Mouse (Mus musculus): ENCODE measurements around the gene Mxra7.
"Not testable (repeated sequence)": the region's sequence is repeated elsewhere in the genome, so short reads cannot be mapped to it uniquely, and the experiment has no call there.

The Mxra7 gene

DNA sequence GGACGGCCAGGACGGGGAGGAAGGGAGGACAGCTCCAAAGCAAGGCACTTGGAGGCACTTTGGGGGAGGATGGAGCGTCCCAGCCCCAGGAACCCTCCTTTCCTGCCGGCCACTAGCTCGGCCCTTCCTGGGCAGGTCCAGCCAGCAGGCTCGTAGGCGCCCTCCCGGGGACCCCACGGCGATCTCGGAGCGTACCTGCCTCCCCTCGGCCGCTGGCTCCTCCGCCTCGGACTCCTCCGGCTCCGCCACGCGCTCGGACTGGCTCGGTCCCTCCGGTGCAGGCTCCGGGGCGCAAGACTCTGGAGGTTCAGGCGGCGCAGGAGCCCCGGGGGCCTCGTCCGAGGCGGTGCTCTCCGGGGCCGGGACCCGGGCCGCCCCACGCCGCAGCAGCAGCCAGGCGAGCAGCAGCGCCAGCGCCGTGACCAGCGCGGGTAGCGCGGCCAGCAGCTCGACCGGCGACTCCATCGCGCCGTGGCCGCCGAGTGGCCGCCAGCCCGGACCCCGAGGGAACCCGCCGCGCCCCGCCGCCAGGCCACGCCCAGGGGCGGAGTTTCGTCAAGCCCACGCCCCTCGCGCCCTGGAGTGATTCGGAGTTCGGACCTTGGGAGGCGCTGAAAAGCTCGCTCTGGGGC is at the start of gene Mxra7:
Gene Mxra7, minus strand, starts transcription at position 513 of the 632 bp plus-strand sequence.
- DNase-seq, result peak; percentile 81 to 85

DNA sequence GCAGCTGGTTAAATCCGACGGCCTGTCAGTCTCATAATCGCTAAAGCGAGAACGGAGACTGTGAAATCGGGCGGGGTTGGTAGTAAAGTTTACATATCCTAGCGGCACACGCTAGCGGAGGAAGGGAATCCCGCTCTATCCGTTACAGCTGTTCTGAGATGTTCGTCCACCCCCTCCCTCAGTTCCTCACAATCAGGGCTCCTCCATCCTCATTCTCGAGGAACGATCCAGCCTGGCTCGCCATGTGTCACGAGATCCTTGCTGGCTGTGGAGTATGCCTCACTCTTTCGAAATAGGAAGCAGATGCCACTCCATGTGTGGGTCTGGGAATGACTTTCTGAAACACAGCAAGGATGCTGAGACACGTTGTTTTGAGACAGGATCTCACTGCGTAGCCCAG is 46.1 kb upstream of the Mxra7 start:
- DNase-seq, result no peak

DNA sequence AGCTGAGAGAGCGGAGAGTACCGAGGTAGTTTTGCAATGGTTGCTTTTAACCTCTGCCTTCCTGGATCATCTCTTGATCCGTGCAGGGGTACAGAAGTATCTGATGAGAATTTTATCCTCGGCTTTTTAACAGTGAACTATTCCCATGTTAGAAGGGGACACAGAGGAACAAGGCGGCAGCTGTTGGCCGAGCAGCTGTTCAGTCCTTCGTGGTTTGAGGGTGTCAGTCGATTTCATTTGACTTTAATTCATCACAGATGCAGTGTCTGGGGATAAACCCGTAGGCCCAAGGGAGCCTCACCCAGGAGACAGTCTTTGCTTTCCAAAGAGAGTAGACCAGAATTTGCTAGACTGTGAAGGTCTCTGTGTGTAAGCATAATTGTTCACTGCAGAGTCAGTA is 43.7 kb upstream of the Mxra7 start:
- DNase-seq, result no peak

DNA sequence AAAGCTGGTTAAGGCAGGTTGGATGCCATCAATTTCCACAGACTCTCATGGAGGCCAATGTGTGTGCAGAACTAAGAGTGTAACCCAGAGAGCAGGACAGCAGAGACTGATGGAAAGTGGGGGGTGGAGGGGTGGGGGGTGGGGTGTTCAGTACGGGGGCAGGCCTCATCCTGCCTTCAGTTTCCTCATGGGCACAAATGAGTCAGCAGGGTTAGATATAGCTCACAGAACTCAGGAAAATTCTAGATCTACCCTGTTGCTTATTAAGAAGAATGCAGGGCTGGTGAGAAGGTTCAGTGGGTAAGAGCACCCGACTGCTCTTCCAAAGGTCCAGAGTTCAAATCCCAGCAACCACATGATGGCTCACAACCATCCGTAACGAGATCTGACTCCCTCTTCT is 41.8 kb upstream of the Mxra7 start:
- DNase-seq, result no peak

DNA sequence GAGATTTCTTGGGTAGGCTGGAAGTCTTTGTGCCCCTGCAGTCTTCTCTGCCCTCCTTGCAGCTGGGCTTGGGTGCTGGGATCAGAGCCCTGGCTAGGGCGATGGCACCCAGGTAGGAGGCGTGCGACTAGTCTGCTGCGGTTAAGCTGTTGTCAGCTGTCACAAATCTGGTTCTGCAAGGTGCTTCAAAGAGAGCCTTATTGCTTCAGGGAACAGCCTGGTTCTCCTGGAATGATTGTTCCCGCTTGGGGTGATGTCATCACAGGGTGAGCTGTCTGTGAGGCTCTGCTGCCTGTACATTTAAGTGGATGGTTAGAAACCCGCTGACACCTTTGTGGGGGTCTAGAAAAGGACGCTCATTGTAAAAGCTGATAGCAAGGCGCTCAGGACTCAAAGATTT is 41.4 kb upstream of the Mxra7 start:
- DNase-seq, result peak; percentile 25 to 60

DNA sequence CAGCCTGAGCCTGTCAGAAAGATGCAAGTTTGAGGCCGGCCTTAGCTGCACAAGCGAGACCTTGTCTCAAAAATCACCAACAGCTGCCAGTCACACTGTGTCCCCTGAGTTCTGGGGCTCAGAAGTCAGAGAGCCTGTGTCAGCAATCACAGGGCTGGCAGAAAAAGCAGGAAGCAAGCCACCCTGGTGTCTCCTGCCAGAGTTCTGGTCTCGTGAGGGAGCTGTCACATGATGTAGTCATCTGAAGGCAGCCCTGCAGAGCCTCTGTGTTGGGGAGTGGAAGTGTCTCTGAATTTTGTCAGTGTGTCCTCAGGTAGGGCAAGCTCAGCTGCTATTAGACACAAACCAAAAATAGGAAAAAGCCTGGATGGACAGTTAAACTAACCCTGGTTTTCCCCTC is 40.3 kb upstream of the Mxra7 start:
- peak; percentile 21 to 32 for DNase-seq

DNA sequence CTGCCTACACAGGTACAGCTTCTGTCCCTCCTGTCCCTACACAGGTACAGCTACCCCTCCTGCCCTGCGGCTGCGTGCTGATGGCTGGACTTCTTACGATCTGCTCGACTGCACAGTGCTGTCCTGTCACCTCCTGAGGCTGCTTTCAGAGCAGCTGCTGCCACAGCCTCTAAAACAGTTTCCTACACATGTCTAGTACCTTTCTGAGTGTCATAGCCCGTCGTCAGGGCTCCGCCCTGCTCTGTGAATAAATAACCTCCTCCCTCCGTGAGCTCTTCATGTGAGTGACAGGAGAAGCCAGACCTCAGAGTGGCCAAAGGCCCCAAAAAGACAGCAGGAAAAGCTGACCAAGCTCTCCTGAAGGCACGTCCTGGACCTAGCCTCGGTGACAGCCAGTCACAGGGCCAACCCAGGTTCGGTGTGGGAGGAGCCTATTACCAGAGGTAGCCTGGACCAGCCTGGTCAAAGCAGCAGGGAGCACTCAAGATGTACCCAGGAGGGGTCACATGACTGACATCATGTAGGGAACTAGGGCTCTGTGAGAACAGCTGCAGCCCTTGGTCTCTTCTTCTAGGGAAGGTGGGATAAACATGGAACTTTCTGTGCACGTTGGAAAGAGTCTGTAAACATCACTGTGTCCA is 38.2 kb upstream of the Mxra7 start:
- DNase-seq, result no peak

DNA sequence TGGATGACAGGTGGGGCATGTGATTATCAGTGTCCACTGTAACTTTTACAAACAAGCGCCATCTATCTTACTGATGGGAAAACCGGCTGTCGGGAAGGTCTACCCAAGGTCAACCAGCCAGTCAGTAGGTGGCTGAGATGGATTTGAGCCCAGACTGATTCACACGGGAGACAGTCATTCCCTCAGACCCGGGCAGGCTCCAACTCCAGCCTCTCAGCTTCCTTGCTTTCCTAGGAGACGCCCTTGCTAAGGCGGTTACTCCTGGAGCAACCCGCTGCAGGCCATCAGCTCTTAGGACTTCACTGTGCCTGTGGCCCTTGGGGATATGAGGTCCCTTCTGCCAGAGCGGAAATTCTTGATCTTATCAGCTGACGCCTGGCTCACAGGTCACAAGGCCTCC is 36.6 kb upstream of the Mxra7 start:
- no peak for DNase-seq

DNA sequence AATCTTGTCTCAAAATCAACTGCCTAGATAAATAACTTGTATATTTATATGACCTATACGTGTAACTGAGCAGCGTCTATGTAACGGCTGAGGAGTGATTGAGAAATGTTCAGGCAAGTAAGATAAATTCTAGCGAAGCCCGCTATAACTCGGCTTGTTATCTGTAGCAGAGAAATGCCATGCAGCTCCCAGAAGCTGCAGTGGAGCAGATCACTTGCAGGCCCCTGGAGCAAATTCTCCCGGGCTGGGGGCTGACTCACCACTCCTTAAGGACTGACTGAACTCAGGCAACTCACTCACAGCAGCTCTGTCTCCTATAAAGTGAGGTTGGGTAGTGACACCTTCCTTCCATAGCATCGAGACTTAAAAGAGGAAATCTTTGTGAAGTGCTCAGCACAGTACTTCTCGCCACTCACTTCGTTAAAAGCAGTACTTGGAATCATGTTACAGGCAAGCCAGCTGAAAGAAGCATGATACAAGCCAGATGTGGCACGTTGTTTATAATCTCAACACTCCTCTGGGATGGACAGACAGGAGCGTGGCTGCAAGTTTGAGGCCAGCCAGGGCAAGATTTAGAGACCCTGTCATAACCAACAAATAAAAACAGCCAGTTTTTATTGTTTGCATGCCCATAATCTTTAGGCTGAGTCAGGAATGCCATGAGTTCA is 29.5 kb upstream of the Mxra7 start:
- DNase-seq, result no peak

DNA sequence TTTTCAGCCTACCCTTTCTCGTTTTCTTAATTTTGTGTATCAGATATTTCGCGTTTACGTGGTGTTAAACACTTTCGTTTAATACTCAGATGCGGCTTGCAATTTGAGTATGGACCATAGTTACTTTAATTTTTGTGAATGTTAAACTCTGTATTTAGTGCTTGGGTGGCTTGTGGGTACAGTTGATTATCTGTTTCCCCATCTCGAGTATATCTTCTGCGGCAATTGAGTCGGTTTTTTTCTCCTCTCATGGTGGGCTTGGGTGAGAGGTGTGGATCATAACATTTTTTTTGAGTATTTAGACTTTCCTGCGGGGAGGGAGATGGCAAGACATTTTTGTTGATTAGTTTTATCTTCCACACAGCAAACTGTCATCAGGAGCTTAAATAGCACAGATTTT is 26.4 kb upstream of the Mxra7 start:
- no peak for DNase-seq

DNA sequence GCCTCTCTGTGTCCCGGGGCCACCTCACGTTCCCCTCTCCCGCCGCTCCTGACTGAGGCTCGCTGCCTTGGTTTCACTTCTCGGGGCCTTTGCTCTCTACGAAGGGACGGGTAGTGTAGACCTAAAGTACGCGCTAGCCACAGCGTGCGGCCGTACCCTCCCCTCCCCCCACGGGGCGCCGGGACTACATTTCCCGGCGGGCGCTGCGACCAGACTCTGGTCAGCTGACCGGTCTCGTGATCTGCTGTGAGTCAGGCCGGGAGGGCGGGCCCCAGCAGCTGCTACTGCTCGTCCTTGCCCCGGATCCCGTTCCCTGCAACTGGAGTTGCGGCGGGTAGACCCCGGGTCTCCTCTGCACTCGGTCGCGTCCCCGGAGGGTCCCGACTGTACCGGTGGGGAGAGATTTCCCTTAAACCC is 25.7 kb upstream of the Mxra7 start:
- peak; percentile 96 to 97 for DNase-seq

DNA sequence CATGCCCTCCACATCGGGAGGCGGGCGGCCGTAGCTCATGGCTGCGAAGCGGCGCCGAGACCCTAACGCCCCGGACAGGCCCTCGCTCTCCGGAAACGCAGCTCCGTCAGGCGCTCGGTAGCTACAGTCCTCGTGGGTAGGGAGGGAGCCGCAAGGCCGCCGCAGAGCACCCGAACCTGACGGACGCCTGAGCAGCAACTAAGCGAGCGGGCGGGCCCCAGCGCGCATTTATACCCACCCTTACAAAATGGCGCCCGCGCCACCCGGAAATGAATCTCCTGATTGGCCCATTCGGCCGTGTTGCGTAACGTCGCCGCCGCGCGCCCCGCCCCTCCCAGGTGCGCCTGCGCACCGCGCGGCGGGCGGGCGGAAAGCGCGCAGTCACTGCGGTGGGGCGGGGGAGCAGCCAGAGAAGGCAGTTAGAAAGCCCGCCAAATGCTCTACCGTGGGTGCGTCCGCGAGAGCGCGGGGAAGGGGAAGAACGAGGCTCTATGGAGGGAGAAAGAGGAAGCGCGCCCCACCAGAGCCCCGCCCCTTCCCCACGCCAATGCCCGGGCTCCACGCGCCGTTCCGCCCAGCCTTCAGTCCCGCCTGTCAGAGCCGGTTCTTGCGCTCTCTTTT is 25.2 kb upstream of the Mxra7 start, which contains the start of gene Srsf2:
Gene Srsf2, minus strand, starts transcription at position 204 of the 621 bp plus-strand sequence.
- peak; percentile 96 for DNase-seq

DNA sequence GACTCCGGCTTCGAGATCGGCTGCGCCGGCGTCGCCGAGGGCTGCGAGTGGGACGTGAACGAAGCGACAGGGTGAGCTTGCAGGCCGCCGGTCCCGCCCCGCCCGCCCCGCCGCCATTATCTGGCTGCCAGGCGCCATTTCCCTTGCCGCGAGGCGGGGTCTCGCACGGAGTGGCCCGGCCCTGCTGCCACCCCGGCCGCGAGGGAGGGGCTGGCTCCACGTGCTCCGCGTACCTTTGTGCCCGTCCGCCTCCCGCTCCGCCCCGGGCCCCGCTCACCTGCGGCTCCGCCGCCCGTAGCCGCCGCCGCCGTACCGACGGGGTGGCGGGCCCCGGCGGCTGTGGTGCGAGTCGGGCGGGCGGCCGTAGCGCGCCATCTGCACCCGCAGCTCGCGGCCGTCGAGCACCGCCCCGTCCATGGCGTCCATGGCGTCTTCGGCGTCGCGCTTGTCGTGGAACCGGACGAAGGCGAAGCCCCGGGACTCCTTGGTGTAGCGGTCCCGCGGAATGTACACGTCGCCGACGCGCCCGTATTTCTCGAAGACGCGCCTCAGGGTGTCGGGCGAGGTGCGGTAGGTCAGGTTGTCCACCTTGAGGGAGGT is 24.5 kb upstream of the Mxra7 start, which contains the start of gene Mfsd11:
Gene Mfsd11, plus strand, starts transcription at position 150 of the 600 bp plus-strand sequence.
- DNase-seq, result peak; percentile 88 to 89

DNA sequence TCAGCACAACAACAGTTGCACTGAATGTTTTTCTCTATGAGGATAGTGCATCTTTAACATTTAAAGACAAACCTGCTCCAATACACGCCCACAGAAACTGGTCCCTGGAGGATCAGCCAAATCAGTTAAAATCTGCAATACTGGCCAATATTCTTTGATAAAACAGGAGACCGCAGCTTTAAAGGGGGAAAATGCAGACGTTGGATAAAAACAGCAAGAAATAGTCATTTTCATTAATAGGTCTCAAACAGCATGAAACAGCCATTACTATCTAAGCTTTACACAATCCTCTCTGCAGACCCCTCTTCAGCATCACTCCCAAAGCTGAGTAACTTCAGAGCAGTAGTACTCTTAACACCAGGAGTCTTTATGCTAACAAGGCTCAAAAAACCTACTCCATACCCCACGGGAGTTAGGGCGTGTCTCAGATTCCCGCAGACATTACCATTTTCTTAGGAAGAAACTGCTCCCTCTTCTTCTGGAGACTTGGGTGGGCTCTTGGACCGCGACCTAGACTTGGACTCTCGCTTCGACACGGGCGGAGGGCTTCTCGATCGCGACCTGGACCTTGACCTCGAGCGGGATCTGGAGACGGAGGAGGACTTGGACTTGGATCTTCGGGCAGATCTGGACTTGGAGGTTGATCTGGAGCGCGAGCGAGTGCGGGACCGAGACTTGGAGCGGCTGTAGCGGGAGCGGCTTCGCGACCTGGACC is 23.9 kb upstream of the Mxra7 start:
- peak in 1 of 2 experiments; percentile 15 for DNase-seq

DNA sequence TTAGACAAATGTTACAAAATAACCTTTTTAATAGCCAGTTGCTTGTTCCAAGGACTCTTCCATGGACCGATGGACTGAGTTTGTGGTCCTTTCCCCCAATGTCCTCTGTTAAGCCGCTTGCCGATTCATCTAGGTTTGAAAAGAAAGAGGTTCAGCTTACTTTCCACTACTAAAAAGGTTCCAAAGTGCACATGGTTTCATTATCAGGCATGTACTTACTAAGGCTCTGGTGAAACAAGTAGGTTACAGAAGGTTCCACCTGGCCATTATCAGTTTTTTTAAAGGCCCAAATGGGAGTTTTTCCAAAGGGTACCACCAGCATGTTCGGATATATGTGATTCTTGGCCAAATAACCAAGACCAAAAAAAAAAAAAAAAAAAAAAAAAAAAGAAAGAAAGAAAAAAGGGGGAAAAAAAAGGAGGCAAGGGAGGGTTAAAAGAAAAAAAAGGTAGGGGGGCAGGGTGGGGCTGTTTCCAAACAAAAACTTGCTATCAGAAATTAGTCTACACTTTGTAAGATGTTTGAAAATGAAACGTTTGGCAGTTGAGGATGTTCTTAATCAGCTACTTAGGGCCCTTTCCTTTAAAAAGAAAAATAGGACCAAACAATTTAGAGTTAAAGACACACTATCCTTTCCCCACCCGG is 23.1 kb upstream of the Mxra7 start:
- DNase-seq, result no peak

DNA sequence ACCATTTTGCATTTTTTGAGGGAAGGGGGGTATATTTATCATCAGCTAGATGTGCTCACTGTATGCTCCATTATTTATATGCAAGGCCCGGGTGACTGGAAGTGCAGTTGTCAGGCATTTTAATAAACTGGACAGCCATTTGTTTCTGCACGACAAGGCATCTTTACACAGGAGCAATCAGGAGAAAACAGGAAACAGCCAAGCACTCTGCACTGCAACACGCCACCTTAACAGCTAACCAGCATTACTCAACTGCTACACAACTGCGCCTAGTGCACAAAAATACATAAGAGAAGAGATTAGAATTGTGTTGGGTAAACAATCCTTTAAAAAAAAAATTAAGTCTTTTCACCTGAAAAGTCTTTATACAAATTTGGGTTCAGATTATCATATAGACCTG is 22.2 kb upstream of the Mxra7 start:
- DNase-seq, result no peak

DNA sequence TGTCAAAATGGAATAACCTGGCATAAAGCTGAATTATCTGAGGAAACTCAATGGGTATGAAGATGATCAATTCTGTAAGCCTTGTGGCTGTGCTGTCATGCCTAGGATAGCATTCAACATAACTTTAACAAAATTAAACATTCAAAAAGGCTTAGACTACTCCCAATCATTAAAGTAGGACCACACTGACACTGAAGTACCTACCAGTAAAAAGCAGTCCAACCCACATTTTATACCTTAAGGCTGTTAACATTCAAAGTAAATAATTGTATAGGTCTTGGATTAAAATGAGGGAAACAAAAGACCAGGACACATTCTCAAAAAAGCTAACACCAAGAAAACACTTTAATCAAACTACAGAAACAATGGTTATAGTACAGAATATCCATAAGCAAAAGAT is 21.7 kb upstream of the Mxra7 start:
- no peak for DNase-seq

DNA sequence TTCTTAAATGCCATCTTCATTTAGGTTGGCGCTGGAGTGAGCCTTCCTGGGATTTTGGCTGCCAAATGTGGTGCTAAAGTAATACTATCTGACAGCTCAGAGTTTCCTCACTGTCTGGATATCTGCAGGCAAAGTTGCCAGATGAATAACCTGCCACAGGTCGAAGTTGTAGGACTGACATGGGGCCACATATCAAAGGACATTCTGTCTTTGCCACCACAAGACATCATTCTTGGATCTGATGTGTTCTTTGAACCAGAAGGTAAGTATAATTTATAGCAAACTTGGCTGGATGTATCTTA is 21.0 kb upstream of the Mxra7 start:
- not testable (repeated sequence) for DNase-seq

DNA sequence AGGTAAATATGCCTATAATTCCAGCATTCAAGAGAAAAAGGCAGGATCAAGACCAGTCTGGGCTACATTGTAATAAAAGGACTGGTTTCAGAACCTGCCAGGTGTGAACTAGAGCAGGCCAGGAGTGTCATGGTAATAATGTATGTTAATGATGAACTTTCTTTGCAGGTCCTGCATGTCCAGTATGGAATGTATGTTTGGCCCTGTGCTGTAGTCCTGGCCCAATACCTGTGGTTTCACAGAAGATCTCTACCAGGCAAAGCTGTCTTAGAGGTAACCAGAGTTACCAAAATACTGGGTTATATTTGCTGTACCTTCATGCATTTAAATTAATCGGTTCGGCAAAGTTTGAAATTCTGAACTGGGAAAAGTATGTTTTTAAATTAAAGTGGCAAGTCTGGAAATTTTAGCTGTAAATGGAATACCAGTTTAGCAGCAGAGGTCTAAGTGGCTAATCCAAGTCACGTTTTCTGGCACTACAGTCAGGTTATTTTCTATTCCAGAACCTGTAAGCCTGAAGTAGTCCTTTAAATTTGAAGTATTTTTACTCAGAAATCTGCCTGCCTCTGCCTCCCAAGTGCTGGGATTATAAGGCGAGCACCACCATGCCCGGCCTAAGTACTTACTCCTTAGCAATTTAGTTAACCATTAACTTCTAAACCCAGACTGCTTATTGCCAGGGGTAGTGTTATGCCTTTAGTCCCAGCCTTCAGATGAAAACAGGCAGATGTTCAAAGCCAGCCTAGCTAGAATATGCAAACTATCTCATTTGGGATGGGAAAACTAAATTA is 20.4 kb upstream of the Mxra7 start:
- no peak for DNase-seq

DNA sequence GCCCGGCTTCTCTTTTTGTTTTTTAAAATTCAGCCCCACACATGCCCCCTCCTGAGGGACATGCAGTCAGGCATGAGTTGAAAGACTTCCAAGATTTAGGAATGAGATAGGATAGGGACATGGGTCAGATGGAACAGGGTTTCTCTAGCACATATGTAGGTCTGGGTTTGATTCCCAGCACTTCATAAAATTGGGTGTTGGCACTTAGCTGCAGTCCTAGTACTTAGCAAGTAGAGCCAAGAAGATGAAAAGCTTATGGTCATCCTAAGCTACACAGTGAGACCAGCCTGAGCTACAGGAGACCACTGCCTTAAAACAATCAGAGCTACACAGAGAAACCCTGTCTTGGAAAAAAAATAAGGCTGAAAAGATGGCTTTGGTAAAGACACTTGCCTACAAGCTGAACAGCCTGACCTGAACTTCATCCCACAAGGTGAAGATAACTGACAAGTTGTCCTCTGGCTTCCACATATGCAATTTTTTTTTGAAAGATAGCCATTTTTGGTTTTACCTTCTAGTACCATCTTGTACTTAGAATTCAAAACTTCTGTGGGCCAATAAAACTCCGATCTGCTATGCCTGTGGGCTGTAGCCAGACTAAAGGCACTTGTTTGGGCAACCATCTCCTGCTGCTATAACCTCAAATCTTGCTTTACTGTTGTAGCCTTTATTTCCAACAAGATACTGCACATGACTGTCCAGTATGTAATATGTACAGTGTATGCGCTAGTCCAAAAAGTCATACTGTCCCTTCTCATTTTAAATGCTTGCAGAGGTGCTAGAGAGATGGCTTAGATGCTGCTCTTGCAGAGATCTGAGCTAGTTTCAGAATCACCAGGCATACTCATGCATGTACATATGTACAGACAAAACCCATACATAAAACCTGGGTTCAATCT is 19.6 kb upstream of the Mxra7 start:
- DNase-seq, result no peak
